Mouse (Mus musculus) common myeloid progenitor, adult 5-6 weeks (primary cell): Measurements from ENCODE around the gene Epha5. TPM values are rescaled to one million over a fixed set of nuclear protein-coding genes. Genes with fewer than 3 reads are reported as not detected.
A peak's percentile ranks its signal among the peaks of the same experiment; 100 is the strongest.

ENCODE experiments used
- ATAC-seq: replicated peaks from 2 replicates; pipeline ENCODE4 v1.8.0; 2016; ENCODE audit warnings: low read depth, mild to moderate bottlenecking, moderate TSS enrichment, inconsistent platforms; ENCODE audit not compliant: poor library complexity, severe bottlenecking
- total RNA-seq: library from RNA; stranded (forward); fragments of 200-1000, 187-1606 nt; gene quantifications from 2 replicates; pipeline ENCODE4 v1.2.3, GENCODE M21; 2017

Gene Epha5
- total RNA-seq: 0.29 TPM in 1 of 2 replicates, not detected in the other

GRCm38 (mm10) chr5:84417062-84417879 lies at the start of gene Epha5:
Gene Epha5, minus strand, starts transcription at chr5:84417382.
- ATAC-seq: peak; percentile 96

- no peak for ATAC-seq
These were observed 39.0 kb upstream of the Epha5 start for GRCm38 (mm10) chr5:84456216-84456615.

GRCm38 (mm10) chr5:84454641-84455040 lies 37.5 kb upstream of the Epha5 start:
- no peak for ATAC-seq

GRCm38 (mm10) chr5:84453839-84454238 lies 36.7 kb upstream of the Epha5 start:
- no peak for ATAC-seq

GRCm38 (mm10) chr5:84440232-84440631 lies 23.1 kb upstream of the Epha5 start:
- no peak for ATAC-seq

GRCm38 (mm10) chr5:84415961-84416821 lies 991 bp downstream of the Epha5 start:
- peak; percentile 10; the same call in 1 of the 2 replicates for ATAC-seq

- no peak for ATAC-seq
These were observed 2.2 kb downstream of the Epha5 start for GRCm38 (mm10) chr5:84414931-84415431.

- ATAC-seq: no peak
These were observed 4.2 kb downstream of the Epha5 start for GRCm38 (mm10) chr5:84413026-84413425.

- ATAC-seq: no peak
These were observed 8.8 kb downstream of the Epha5 start for GRCm38 (mm10) chr5:84408370-84408769.

- no peak for ATAC-seq
These were observed 20.1 kb downstream of the Epha5 start for GRCm38 (mm10) chr5:84397085-84397484.

- no peak for ATAC-seq
These were observed 51.8 kb downstream of the Epha5 start for GRCm38 (mm10) chr5:84365334-84365733.

- ATAC-seq: no peak
These were observed 57.8 kb downstream of the Epha5 start for GRCm38 (mm10) chr5:84359430-84359829.

GRCm38 (mm10) chr5:84353069-84353468 lies 64.1 kb downstream of the Epha5 start:
- ATAC-seq: no peak

- ATAC-seq: no peak
These were observed 70.3 kb downstream of the Epha5 start for GRCm38 (mm10) chr5:84346728-84347499.

GRCm38 (mm10) chr5:84335834-84336465 lies 81.2 kb downstream of the Epha5 start:
- no peak for ATAC-seq

GRCm38 (mm10) chr5:84334481-84334880 lies 82.7 kb downstream of the Epha5 start:
- no peak for ATAC-seq

GRCm38 (mm10) chr5:84331631-84332030 lies 85.6 kb downstream of the Epha5 start:
- ATAC-seq: no peak

GRCm38 (mm10) chr5:84320553-84320952 lies 96.6 kb downstream of the Epha5 start:
- ATAC-seq: no peak

GRCm38 (mm10) chr5:84320138-84320537 lies 97.0 kb downstream of the Epha5 start:
- no peak for ATAC-seq
